Mouse (Mus musculus) neural tube, embryonic 14.5 days (tissue): ENCODE measurements around the gene Tcte3. TPM values are rescaled to one million over a fixed set of nuclear protein-coding genes. Genes with fewer than 3 reads are reported as not detected.
"Not testable (repeated sequence)": the region's sequence is repeated elsewhere in the genome, so short reads cannot be mapped to it uniquely, and the experiment has no call there.

Experiments used
- ATAC-seq: fragments of 200-750 bp; cut with Nextera tagmentation; 2 replicates; pipeline ENCODE4 v1.8.0; 2017; ENCODE audit warnings: low read depth, mild to moderate bottlenecking, moderate TSS enrichment, moderate library complexity
- H3K27ac ChIP-seq: fragments of 300-500 bp; sonication (generic); 2 replicates; pipeline ENCODE4 v1.5.1; 2014; ENCODE audit warnings: low read depth, mild to moderate bottlenecking, control low read depth, low read length, moderate library complexity, mixed read lengths
- H3K27me3 ChIP-seq: fragments of 300-500 bp; sonication (generic); 2 replicates; pipeline ENCODE4 v1.6.1; 2014; ENCODE audit warnings: low read length; ENCODE audit not compliant: control insufficient read depth, insufficient read depth
- H3K36me3 ChIP-seq: fragments of 300-500 bp; sonication (generic); 2 replicates; pipeline ENCODE4 v1.6.1; 2014; ENCODE audit warnings: low read length, mixed read lengths; ENCODE audit not compliant: control insufficient read depth, insufficient read depth
- H3K4me1 ChIP-seq: fragments of 300-500 bp; sonication (generic); 2 replicates; pipeline ENCODE4 v1.6.1; 2014; ENCODE audit warnings: low read length; ENCODE audit not compliant: control insufficient read depth, insufficient read depth
- H3K4me2 ChIP-seq: fragments of 300-500 bp; sonication (generic); 2 replicates; pipeline ENCODE4 v1.6.1; 2014; ENCODE audit warnings: mild to moderate bottlenecking, low read depth, low read length, control low read depth
- H3K4me3 ChIP-seq: fragments of 300-500 bp; sonication (generic); 2 replicates; pipeline ENCODE4 v1.5.1; 2014; ENCODE audit warnings: low read depth, low read length, control low read depth, mixed read lengths
- H3K9ac ChIP-seq: fragments of 300-500 bp; sonication (generic); replicated peaks from 2 replicates; pipeline ENCODE4 v1.6.1; 2014; ENCODE audit warnings: low read depth, mild to moderate bottlenecking, control low read depth, low read length, mixed read lengths
- H3K9me3 ChIP-seq: fragments of 300-500 bp; sonication (generic); 2 replicates; pipeline ENCODE4 v1.6.1; 2016; ENCODE audit warnings: low read length; ENCODE audit not compliant: control insufficient read depth
- WGBS: fragments of 180-500 bp; shearing (Covaris S2); extraction: QIAGEN DNeasy Blood & Tissue Kit; methylation state at CpG from one replicate; pipeline ENCODE4 v1.1.7; 2014; 5-methylcytosine and 5-hydroxymethylcytosine counted together
- polyA plus RNA-seq: library from polyadenylated mRNA; unstranded; fragments of >200 nt; fragmentation: Nextera tagmentation; extraction: Ambion mirVana; gene quantifications from 2 replicates; pipeline ENCODE4 v1.2.1, GENCODE M21; 2014

Tcte3 gene
- polyA plus RNA-seq, 1 experiment from 2014 or later, result 0.68 TPM

GRCm38 (mm10) chr17:14977718-14978361 lies 63.4 kb downstream of the Tcte3 start:
- not testable (repeated sequence) for H3K4me2 ChIP-seq, H3K27ac ChIP-seq, H3K9me3 ChIP-seq, H3K9ac ChIP-seq, H3K4me1 ChIP-seq, H3K27me3 ChIP-seq, H3K36me3 ChIP-seq, H3K4me3 ChIP-seq, ATAC-seq
- 5% methylated on average over 4 of the region's 7 CpGs for WGBS

Other genes starting within 250 kb of the Tcte3 start
- 7.8 and 10.2 TPM in 2 replicates for gene Wdr27, start 98.3 kb downstream of the Tcte3 start, polyA plus RNA-seq
- 24.5 and 26.6 TPM in 2 replicates for gene 1600012H06Rik, start 98.3 kb downstream of the Tcte3 start, polyA plus RNA-seq
- gene Phf10, start 80.2 kb downstream of the Tcte3 start, polyA plus RNA-seq, result 21.2 and 21.3 TPM in 2 replicates
- 6.9 and 7.7 TPM in 2 replicates for gene 9030025P20Rik, start 63.0 kb downstream of the Tcte3 start, polyA plus RNA-seq
- gene Gm3417, start 62.7 kb downstream of the Tcte3 start, polyA plus RNA-seq, result 1.3 TPM in 1 of 2 replicates, not detected in the other
- gene Gm3435, start 31.3 kb downstream of the Tcte3 start, polyA plus RNA-seq, result 4.6 and 6.6 TPM in 2 replicates
- gene Ermard, start 280 bp downstream of the Tcte3 start, polyA plus RNA-seq, result 88.5 and 99.2 TPM in 2 replicates
- 2.6 and 4.2 TPM in 2 replicates for gene Gm3448, start within 50 bp of the Tcte3 start, polyA plus RNA-seq